Mouse (Mus musculus) CD4-positive, CD25-positive, alpha-beta regulatory T cell, adult 4 months (primary cell): ENCODE data around the gene Ywhaq. TPM values are rescaled to one million over a fixed set of nuclear protein-coding genes. Genes with fewer than 3 reads are reported as not detected.

Source experiments
- polyA plus RNA-seq, 2 experiments: library from polyadenylated mRNA; unstranded; fragments of 100-300 nt; shearing (Covaris generic); gene quantifications; one replicate each; pipeline ENCODE4 v1.2.1; 2017

Gene Ywhaq
- polyA plus RNA-seq, 2 experiments from 2014 or later, result 210 to 222 TPM

Other genes with a start within 250 kb of the Ywhaq start
- 100 to 1,000 TPM; 139 to 163 TPM for gene Cpsf3, start 132.2 kb downstream of the Ywhaq start, polyA plus RNA-seq
- gene Itgb1bp1, start 131.4 kb downstream of the Ywhaq start, polyA plus RNA-seq, result 10 to 100 TPM; 68.6 to 70.5 TPM
- gene Iah1, start 101.2 kb downstream of the Ywhaq start, polyA plus RNA-seq, result 10 to 100 TPM; 45.9 to 50.2 TPM
- gene Adam17, start 44.0 kb downstream of the Ywhaq start, polyA plus RNA-seq, result 10 to 100 TPM; 49.8 to 50.7 TPM